19 mouse cellular contexts compared by ENCODE assay signal in the genomic region with DNA sequence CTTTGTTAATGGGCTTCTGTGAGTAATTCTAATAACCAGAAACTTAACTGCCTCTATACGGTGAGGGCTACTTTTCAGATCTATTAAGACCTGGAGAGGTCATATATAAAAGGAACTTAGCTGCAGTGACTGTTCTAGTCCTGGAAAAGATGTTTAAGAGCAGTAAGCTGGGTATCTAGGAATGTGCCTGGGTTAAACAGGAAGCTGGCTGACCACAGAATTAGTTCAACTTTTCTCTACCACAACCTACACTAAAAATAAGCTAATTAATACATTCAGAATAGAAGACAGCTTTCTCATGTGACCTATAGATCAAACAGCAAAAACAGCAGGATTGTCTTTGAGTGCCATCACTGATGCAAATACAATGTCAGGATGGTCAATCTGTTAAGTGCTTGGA.
"Had no signal": no experiment of that assay in that cellular context is flagged by ENCODE, and none has a peak within 500 bp of the region (broad histone marks: within the 10 kb centered on the region; RNA-seq: fewer than 3 reads in every experiment).

No protein-coding gene starts in this region.

- H3K4me2 ChIP-seq: lung, embryonic 14.5 days; midbrain, embryonic 12.5 days; neural tube, embryonic 13.5 days; neural tube, embryonic 15.5 days had no signal

- H3K27ac ChIP-seq: midbrain, embryonic 10.5 days; midbrain, embryonic 12.5 days; neural tube, embryonic 15.5 days had no signal

- H3K9ac ChIP-seq: lung, embryonic 14.5 days; midbrain, embryonic 12.5 days; neural tube, embryonic 13.5 days; neural tube, embryonic 15.5 days had no signal

- H3K9me3 ChIP-seq: midbrain, embryonic 10.5 days; midbrain, embryonic 12.5 days; neural tube, embryonic 13.5 days; neural tube, embryonic 15.5 days had no signal

- H3K4me3 ChIP-seq: midbrain, embryonic 10.5 days; midbrain, embryonic 12.5 days; myocyte; neural tube, embryonic 13.5 days; neural tube, embryonic 15.5 days had no signal

- ATAC-seq: midbrain, embryonic 16.5 days had no signal

- DNase-seq: lung, adult 18-20 months; lung, embryonic 14.5 days; lung, postnatal 10 days; lung, postnatal 4 days; midbrain, embryonic 14.5 days; retina, postnatal 1 day; right cerebral cortex, adult 18-20 months; right cerebral cortex, postnatal 25 days; right cerebral cortex, postnatal 4 days; spleen, adult 18-20 months; thymus, adult 18-20 months; thymus, postnatal 14 days; thymus, postnatal 4 days had no signal

- H3K36me3 ChIP-seq: midbrain, embryonic 12.5 days; neural tube, embryonic 13.5 days; neural tube, embryonic 15.5 days had no signal

- H3K27me3 ChIP-seq: midbrain, embryonic 12.5 days; neural tube, embryonic 13.5 days; neural tube, embryonic 15.5 days had no signal

- H3K4me1 ChIP-seq: midbrain, embryonic 12.5 days had no signal
